Mouse (Mus musculus) midbrain, embryonic 11.5 days (tissue): ENCODE data around the gene Fgfr1op. TPM values are rescaled to one million over a fixed set of nuclear protein-coding genes. Genes with fewer than 3 reads are reported as not detected.
"Not testable (repeated sequence)": the region's sequence is repeated elsewhere in the genome, so short reads cannot be mapped to it uniquely, and the experiment has no call there.

ENCODE experiments used
- ATAC-seq: fragments of 200-750 bp; cut with Nextera tagmentation; 2 replicates; pipeline ENCODE4 v1.8.0; 2017; ENCODE audit warnings: moderate TSS enrichment, moderate library complexity; ENCODE audit not compliant: low FRiP score
- DNase-seq: peaks from one replicate; pipeline ENCODE4 v3.0.0; 2015; ENCODE audit warnings: low spot score; ENCODE audit errors: missing footprints
- H3K27ac ChIP-seq: fragments of 300-500 bp; sonication (generic); 2 replicates; pipeline ENCODE4 v1.5.1; 2014; ENCODE audit warnings: low read depth, low read length
- H3K27me3 ChIP-seq: fragments of 300-500 bp; sonication (generic); 2 replicates; pipeline ENCODE4 v1.6.1; 2014; ENCODE audit warnings: mild to moderate bottlenecking, low read length, moderate library complexity, mixed read lengths; ENCODE audit not compliant: control insufficient read depth, insufficient read depth
- H3K36me3 ChIP-seq: fragments of 300-500 bp; sonication (generic); 2 replicates; pipeline ENCODE4 v1.6.1; 2014; ENCODE audit warnings: mild to moderate bottlenecking, low read length, moderate library complexity, mixed read lengths; ENCODE audit not compliant: control insufficient read depth, insufficient read depth
- H3K4me1 ChIP-seq: fragments of 300-500 bp; sonication (generic); 2 replicates; pipeline ENCODE4 v1.6.1; 2014; ENCODE audit warnings: low read length; ENCODE audit not compliant: control insufficient read depth, insufficient read depth
- H3K4me2 ChIP-seq: fragments of 300-500 bp; sonication (generic); 2 replicates; pipeline ENCODE4 v1.6.1; 2014; ENCODE audit warnings: mild to moderate bottlenecking, moderate library complexity
- H3K4me3 ChIP-seq: fragments of 300-500 bp; sonication (generic); 2 replicates; pipeline ENCODE4 v1.5.1; 2014; ENCODE audit warnings: low read depth, low read length
- H3K9ac ChIP-seq: fragments of 300-500 bp; sonication (generic); 2 replicates; pipeline ENCODE4 v1.6.1; 2014; ENCODE audit warnings: low read length
- H3K9me3 ChIP-seq: fragments of 300-500 bp; sonication (generic); 2 replicates; pipeline ENCODE4 v1.6.1; 2016; ENCODE audit warnings: low read length; ENCODE audit not compliant: control insufficient read depth
- WGBS: fragments of 180-500 bp; shearing (Covaris S2); extraction: QIAGEN DNeasy Blood & Tissue Kit; methylation state at CpG from one replicate; pipeline ENCODE4 v1.1.7; 2014; 5-methylcytosine and 5-hydroxymethylcytosine counted together
- polyA plus RNA-seq: library from polyadenylated mRNA; unstranded; fragments of >200 nt; fragmentation: Nextera tagmentation; extraction: Ambion mirVana; gene quantifications from 2 replicates; pipeline ENCODE4 v1.2.1, GENCODE M21; 2014

Gene Fgfr1op
- polyA plus RNA-seq = 61.3 and 62.3 TPM in 2 replicates

- not testable (repeated sequence) for H3K36me3 ChIP-seq, H3K4me1 ChIP-seq, H3K27ac ChIP-seq, H3K27me3 ChIP-seq, H3K9me3 ChIP-seq
- Histone ChIP-seq H3K9ac (peak within 1 kb of the TSS; percentile 49), H3K4me3 (peak within 1 kb of the TSS; percentile 46), H3K4me2 (peak within 1 kb of the TSS; percentile 37)
- DNase-seq (peak; percentile 84), ATAC-seq (peak; percentile 98)
- 5% methylated on average over 11 of the region's 55 CpGs for WGBS
Measured at GRCm38 (mm10) chr17:8164701-8165607, at the start of gene Fgfr1op. Gene Fgfr1op, plus strand, starts transcription at chr17:8165501.

DNA sequence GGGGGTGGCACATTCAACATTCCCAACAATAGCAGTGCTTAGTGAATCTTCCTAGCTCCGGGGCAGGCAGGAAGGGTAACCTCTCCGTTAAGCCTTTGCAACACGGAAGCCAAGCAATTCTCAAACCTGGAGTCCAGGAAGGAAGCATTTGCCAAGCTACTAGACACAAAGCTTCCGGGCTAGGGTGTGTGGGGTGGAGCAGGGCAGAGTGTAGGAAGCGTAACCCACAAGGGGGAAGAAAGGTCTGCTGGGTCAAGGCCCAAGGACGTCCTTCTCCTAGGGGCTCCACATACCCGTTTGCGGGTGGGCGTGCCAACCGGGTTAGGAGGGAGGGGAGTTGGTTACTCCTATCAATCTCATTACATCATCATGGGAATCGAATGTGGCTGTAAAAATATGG, 48.9 kb upstream of the Fgfr1op start:
- not testable (repeated sequence) for H3K36me3 ChIP-seq, DNase-seq, H3K27ac ChIP-seq, H3K4me3 ChIP-seq, H3K4me1 ChIP-seq, H3K27me3 ChIP-seq, H3K9me3 ChIP-seq, ATAC-seq, H3K9ac ChIP-seq, H3K4me2 ChIP-seq
- WGBS = 80% methylated on average over 6 of the region's 11 CpGs

DNA sequence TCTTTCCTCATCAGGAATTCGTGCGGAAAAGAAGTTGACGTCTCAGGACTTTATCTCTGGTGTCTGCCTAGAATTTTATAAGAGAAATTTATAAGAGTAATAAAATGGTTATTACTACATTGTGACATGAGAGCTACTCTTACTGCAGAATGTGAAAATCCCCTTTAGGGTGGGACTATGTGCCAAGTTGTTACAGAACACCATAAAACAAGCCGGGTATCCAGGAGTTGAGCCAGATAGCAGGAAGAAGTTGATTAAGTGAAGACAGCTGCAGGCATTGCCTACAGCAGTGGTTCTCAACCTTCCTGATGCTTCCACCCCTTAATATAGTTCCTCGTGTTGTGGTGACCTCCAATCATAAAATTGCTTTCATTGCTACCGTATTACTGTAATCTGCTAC, 48.4 kb upstream of the Fgfr1op start:
- H3K4me2 ChIP-seq, H3K36me3 ChIP-seq, H3K27me3 ChIP-seq, H3K4me3 ChIP-seq, H3K4me1 ChIP-seq, H3K27ac ChIP-seq, DNase-seq, ATAC-seq, H3K9me3 ChIP-seq, H3K9ac ChIP-seq: not testable (repeated sequence)
- WGBS = no CpG with 5 or more reads among the region's 6 CpGs

- not testable (repeated sequence) for H3K36me3 ChIP-seq, H3K9ac ChIP-seq, DNase-seq, H3K9me3 ChIP-seq, H3K27me3 ChIP-seq, H3K27ac ChIP-seq, ATAC-seq, H3K4me1 ChIP-seq, H3K4me3 ChIP-seq, H3K4me2 ChIP-seq
- WGBS = no CpG with 5 or more reads among the region's 3 CpGs
Measured at GRCm38 (mm10) chr17:8122974-8123373, 42.3 kb upstream of the Fgfr1op start.

GRCm38 (mm10) chr17:8124586-8124985, 40.7 kb upstream of the Fgfr1op start:
- not testable (repeated sequence) for H3K4me2 ChIP-seq, H3K4me1 ChIP-seq, H3K9ac ChIP-seq, H3K4me3 ChIP-seq, H3K27ac ChIP-seq, H3K27me3 ChIP-seq, H3K36me3 ChIP-seq, DNase-seq, H3K9me3 ChIP-seq, ATAC-seq
- WGBS = 94% methylated on average over 3 of the region's 6 CpGs

GRCm38 (mm10) chr17:8128326-8128993, 36.8 kb upstream of the Fgfr1op start:
- H3K27ac ChIP-seq, ATAC-seq, H3K4me2 ChIP-seq, H3K9ac ChIP-seq, H3K9me3 ChIP-seq, H3K4me1 ChIP-seq, H3K4me3 ChIP-seq, H3K36me3 ChIP-seq, H3K27me3 ChIP-seq, DNase-seq: not testable (repeated sequence)
- WGBS = 67% methylated on average over 1 of the region's 7 CpGs

- WGBS = 84% methylated on average over 9 of the region's 9 CpGs
- H3K36me3 ChIP-seq, H3K9ac ChIP-seq, H3K27ac ChIP-seq, H3K9me3 ChIP-seq, H3K4me1 ChIP-seq, H3K4me2 ChIP-seq, H3K4me3 ChIP-seq, DNase-seq, H3K27me3 ChIP-seq, ATAC-seq: not testable (repeated sequence)
Measured at GRCm38 (mm10) chr17:8129578-8129977, 35.7 kb upstream of the Fgfr1op start.

GRCm38 (mm10) chr17:8130849-8131248, 34.5 kb upstream of the Fgfr1op start:
- not testable (repeated sequence) for H3K4me1 ChIP-seq, H3K9me3 ChIP-seq, ATAC-seq, H3K9ac ChIP-seq, DNase-seq, H3K4me2 ChIP-seq, H3K4me3 ChIP-seq, H3K36me3 ChIP-seq, H3K27ac ChIP-seq, H3K27me3 ChIP-seq
- no CpG with 5 or more reads among the region's 6 CpGs for WGBS

DNA sequence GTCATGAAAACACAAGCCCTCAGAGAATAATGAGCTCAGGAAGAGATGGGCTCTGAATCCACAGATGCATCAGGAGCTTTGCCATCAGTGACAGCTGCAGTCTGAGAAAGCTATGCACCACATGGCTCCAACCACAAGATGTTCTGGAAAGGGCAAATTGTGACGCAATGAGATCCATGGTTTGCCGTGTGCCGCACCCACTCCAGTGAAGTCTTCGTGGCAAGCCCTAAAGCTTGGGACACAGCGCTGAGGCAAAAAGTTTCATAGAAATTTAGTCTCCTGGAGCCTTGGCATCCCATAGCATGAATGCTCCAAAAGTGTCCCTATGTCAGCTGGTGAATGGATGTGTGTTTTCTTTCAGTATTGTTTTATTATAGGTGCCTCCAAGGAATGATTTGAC, 27.2 kb upstream of the Fgfr1op start:
- not testable (repeated sequence) for H3K9ac ChIP-seq, H3K4me1 ChIP-seq, ATAC-seq, H3K4me2 ChIP-seq, H3K27ac ChIP-seq, H3K9me3 ChIP-seq, H3K27me3 ChIP-seq, DNase-seq, H3K36me3 ChIP-seq, H3K4me3 ChIP-seq
- 97% methylated on average over 5 of the region's 5 CpGs for WGBS
